Comparison of ENCODE assay signal across 12 mouse cellular contexts in the genomic region with DNA sequence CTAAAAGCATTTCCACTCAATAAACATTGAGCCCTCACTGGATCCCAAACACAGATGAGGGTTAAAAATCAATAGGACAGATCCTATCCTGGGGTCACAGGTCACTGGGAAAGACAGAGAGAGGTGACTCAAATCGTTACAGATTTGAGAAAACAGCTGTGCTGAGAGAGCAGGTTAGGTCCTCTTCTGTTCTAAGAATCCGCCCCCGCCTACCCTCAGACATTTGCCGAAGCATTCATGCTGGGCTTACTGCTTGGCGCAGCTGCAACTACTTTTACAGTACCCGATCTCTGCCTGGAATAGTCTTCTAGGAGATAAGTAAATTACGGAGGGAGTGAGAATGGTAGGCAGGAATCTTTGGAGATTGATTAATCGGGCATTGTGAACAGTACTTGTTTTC. TPM values are rescaled to one million over a fixed set of nuclear protein-coding genes. Genes with fewer than 3 reads are reported as not detected.
DNase-seq lines count a peak whose midpoint lies in the region; ATAC-seq and TF ChIP-seq lines count a peak whose summit lies in the region.
"Had no signal": no experiment of that assay in that cellular context is flagged by ENCODE, and none has a peak within 500 bp of the region (broad histone marks: within the 10 kb centered on the region; RNA-seq: fewer than 3 reads in every experiment).

No protein-coding gene starts in this region.

- in situ Hi-C loops in CH12.LX (cut with MboI; ENCODE audit: low pct_ligation_motif_present, low pct_unique_long_range_greater_than_20kb, low sequenced_read_pairs): no loop called here

- peaks cover 62% of the 10 kb centered on the region for H3K79me2 ChIP-seq in CH12.LX (replicated peaks; ENCODE audit: control insufficient read depth, extremely low read depth, insufficient read depth, poor library complexity, severe bottlenecking)

- H3K4me2 ChIP-seq in CH12.LX (ENCODE audit: insufficient read depth, low read depth, poor library complexity, severe bottlenecking): 0 out of 2 replicates have a peak overlapping the region, but pooled peaks have one; percentile 2
- peak overlapping the region; percentile 25; the same call in 1 of the 2 replicates for H3K4me2 ChIP-seq in liver, embryonic 16.5 days (ENCODE audit: low read depth, low read length)

- no peaks in the 10 kb centered on the region for H3K9me3 ChIP-seq in CH12.LX (replicated peaks; ENCODE audit: low read length)
- no peaks in the 10 kb centered on the region for H3K9me3 ChIP-seq in liver, embryonic 16.5 days (replicated peaks; ENCODE audit: control insufficient read depth, low read length)

- TF ChIP-seq EP300 in CH12.LX (IDR thresholded peaks at IDR 0.05; ENCODE audit: low read length): peak; percentile 81

- H3K27me3 ChIP-seq in CH12.LX (replicated peaks): no peaks in the 10 kb centered on the region
- H3K27me3 ChIP-seq in liver, embryonic 16.5 days (ENCODE audit: control insufficient read depth, insufficient read depth, low read depth, low read length): no peaks in the 10 kb centered on the region

- no peak; the same call in 1 of the 2 replicates for ATAC-seq in liver, embryonic 16.5 days (ENCODE audit: low read depth)

- peak overlapping the region; percentile 2; the same call in 1 of the 2 replicates for H3K9ac ChIP-seq in CH12.LX (ENCODE audit: insufficient read depth, low read depth)
- H3K9ac ChIP-seq in liver, embryonic 16.5 days (ENCODE audit: low read depth, low read length): no peak overlapping the region
- H3K9ac ChIP-seq: liver, embryonic 14.5 days had no signal

- WGBS in liver, embryonic 16.5 days (ENCODE audit: insufficient replicate concordance): 74% methylated on average over 8 of the region's 8 CpGs

- H3K4me3 ChIP-seq in CH12.LX (replicated peaks in 1 of 3; ENCODE audit: low read depth in 2 of 3, low read length in 2 of 3, poor library complexity in 1 of 3): peak overlapping the region in 1 of 3 experiments; percentile 26
- H3K4me3 ChIP-seq in cortical plate, adult 2 months (ENCODE audit: insufficient read depth, low read length): no peak overlapping the region
- 0 out of 2 replicates have a peak overlapping the region, but pooled peaks have one; percentile 14 for H3K4me3 ChIP-seq in liver, embryonic 16.5 days (ENCODE audit: low read depth, low read length)

- peaks cover 0 to 18% of the 10 kb centered on the region in 2 experiments for H3K36me3 ChIP-seq in CH12.LX (replicated peaks in 1 of 2; ENCODE audit: control insufficient read depth in 1 of 2, insufficient read depth in 1 of 2, low read length in 1 of 2)
- no peaks in the 10 kb centered on the region for H3K36me3 ChIP-seq in liver, embryonic 16.5 days (ENCODE audit: control insufficient read depth, insufficient read depth)

- H3K27ac ChIP-seq in CH12.LX (ENCODE audit: insufficient read depth, low read depth): no peak overlapping the region
- peak overlapping the region; percentile 65; the same call in 1 of the 2 replicates for H3K27ac ChIP-seq in cortical plate, adult 2 months (ENCODE audit: insufficient read depth, low read length)
- H3K27ac ChIP-seq in liver, embryonic 16.5 days (ENCODE audit: low read length): no peak overlapping the region
- H3K27ac ChIP-seq: liver, embryonic 14.5 days had no signal

- no peak for TF ChIP-seq RAD21 in CH12.LX (IDR thresholded peaks at IDR 0.05; ENCODE audit: low read depth, low read length)

- dilution Hi-C loops in CH12.LX (cut with MboI; ENCODE audit: extremely low pct_ligation_motif_present, extremely low pct_unique_long_range_greater_than_20kb, low sequenced_read_pairs): no loop called here

- TF ChIP-seq POLR2A in CH12.LX (IDR thresholded peaks at IDR 0.05; ENCODE audit: low read depth, low read length): no peak
- no peak for TF ChIP-seq POLR2A in cortical plate, adult 2 months (IDR thresholded peaks at IDR 0.05; ENCODE audit: extremely low read depth, insufficient read depth, low read length)

- TF ChIP-seq CTCF in CH12.LX (conservative IDR thresholded peaks at IDR 0.05 in 1 of 2, IDR thresholded peaks at IDR 0.05 in 1 of 2; ENCODE audit: low read depth in 2 of 2, low read length in 2 of 2): no peak
- no peak for TF ChIP-seq CTCF in cortical plate, adult 2 months (IDR thresholded peaks at IDR 0.05; ENCODE audit: extremely low read depth, insufficient read depth, low read length)

- H3K4me1 ChIP-seq in CH12.LX (ENCODE audit: control insufficient read depth in 1 of 2, insufficient read depth in 2 of 2): peaks cover 8 to 68% of the 10 kb centered on the region in 2 experiments; a peak in 3 of 4 replicates
- peaks cover 20% of the 10 kb centered on the region for H3K4me1 ChIP-seq in cortical plate, adult 2 months (ENCODE audit: control insufficient read depth, insufficient read depth, low read length)
- peaks cover 9% of the 10 kb centered on the region for H3K4me1 ChIP-seq in liver, embryonic 16.5 days (ENCODE audit: control insufficient read depth, low read depth, low read length)

- peak; percentile 39 for DNase-seq in layer of hippocampus, adult 11-12 months (ENCODE audit: low spot score)
- no peak for DNase-seq in layer of hippocampus, adult 9-10 months (ENCODE audit: low spot score)
- peak; percentile 67 for DNase-seq in CH12.LX (ENCODE audit: extremely low read depth)
- DNase-seq in cerebellum, postnatal 25 days: no peak
- no peak for DNase-seq in retina, embryonic 14.5 days (ENCODE audit: low spot score)
- no peak for DNase-seq in adrenal gland, adult 18-20 months (ENCODE audit: low spot score in 2 of 2)
- DNase-seq: adrenal gland, adult 8-10 months; cerebellum, adult 8-10 months; kidney, postnatal 14 days had no signal

TF ChIP-seq in CH12.LX, 34 proteins besides CTCF, POLR2A, EP300 and RAD21:
- no peak for TF ChIP-seq MYC (IDR thresholded peaks at IDR 0.05; ENCODE audit: low read depth, low read length)
- TF ChIP-seq IRF4 (IDR thresholded peaks at IDR 0.05; ENCODE audit: low read depth, low read length): peak; percentile 88
- TF ChIP-seq MAZ (IDR thresholded peaks at IDR 0.05; ENCODE audit: low read depth, low read length): 0 out of 2 replicates have a peak, but pooled peaks have one; percentile 43
- no peak for TF ChIP-seq E2F4 (IDR thresholded peaks at IDR 0.05; ENCODE audit: insufficient replicate concordance, low read depth, low read length)
- TF ChIP-seq RCOR1 (conservative IDR thresholded peaks at IDR 0.05; ENCODE audit: low read depth, low read length): no peak
- 0 out of 2 replicates have a peak, but pooled peaks have one; percentile 32 for TF ChIP-seq TCF12 (IDR thresholded peaks at IDR 0.05; ENCODE audit: low read depth, low read length)
- peak; percentile 72 for TF ChIP-seq ETS1 (conservative IDR thresholded peaks at IDR 0.05; ENCODE audit: low read depth, low read length)
- 0 out of 2 replicates have a peak, but pooled peaks have one; percentile 27 for TF ChIP-seq MAX (IDR thresholded peaks at IDR 0.05; ENCODE audit: low read length)
- TF ChIP-seq MAFK (IDR thresholded peaks at IDR 0.05; ENCODE audit: insufficient replicate concordance, low read length): 0 out of 2 replicates have a peak, but pooled peaks have one; percentile 18
- TF ChIP-seq SIN3A (IDR thresholded peaks at IDR 0.05; ENCODE audit: low read length): peak; percentile 71; the same call in 1 of the 2 replicates
- peak; percentile 64; the same call in 1 of the 2 replicates for TF ChIP-seq MXI1 (IDR thresholded peaks at IDR 0.05; ENCODE audit: low read depth, low read length)
- TF ChIP-seq JUN (IDR thresholded peaks at IDR 0.05; ENCODE audit: insufficient read depth, low read depth, low read length): peak; percentile 53; the same call in 1 of the 2 replicates
- TF ChIP-seq JUND (conservative IDR thresholded peaks at IDR 0.05; ENCODE audit: low read depth, low read length): peak; percentile 85
- TF ChIP-seq BHLHE40 (IDR thresholded peaks at IDR 0.05; ENCODE audit: low read depth, low read length): peak; percentile 21; the same call in 1 of the 2 replicates

RNA-seq across cellular contexts. Expression of a gene that starts 47.9 kb away (rescaled TPM):
- total RNA-seq in CH12.LX (2012; rRNA removed) (29.8 and 31.7 TPM in 2 replicates), CH12.LX (2014; rRNA removed) (21.2 and 25.0 TPM in 2 replicates)
- polyA plus RNA-seq in CH12.LX (2012; ENCODE audit: insufficient read length, low read depth): 41.7 and 49.7 TPM in 2 replicates
- 340 and 362 TPM in 2 replicates for polyA plus RNA-seq in cortical plate, adult 2 months (2012; rRNA removed)
- 27.4 and 29.0 TPM in 2 replicates for polyA plus RNA-seq in liver, embryonic 16.5 days (2015; fragmentation: Nextera tagmentation; extraction: Ambion mirVana)
- total RNA-seq in adrenal gland, adult 18-20 months (2021): 10 to 100 TPM; 45.8 to 51.5 TPM

Comparison
In these comparisons a context has a peak if more than half of its experiments do, and no peak if none do; other contexts are left out.
1. DNase-seq: peak in layer of hippocampus, adult 11-12 months (single experiment) and CH12.LX (single experiment); none in layer of hippocampus, adult 9-10 months (single experiment), cerebellum, postnatal 25 days (0 of 2), retina, embryonic 14.5 days (single experiment) and adrenal gland, adult 18-20 months (0 of 2).